Mouse (Mus musculus) kidney, postnatal 36 days (tissue): ENCODE results near the gene Tbc1d32.
"Not testable (repeated sequence)": the region's sequence is repeated elsewhere in the genome, so short reads cannot be mapped to it uniquely, and the experiment has no call there.

Source experiments
- DNase-seq, 2 experiments: peaks; one replicate each; pipeline ENCODE4 v3.0.0; 2021 to 2022; ENCODE audit warnings: mixed read lengths in 2 of 2

The Tbc1d32 gene

DNA sequence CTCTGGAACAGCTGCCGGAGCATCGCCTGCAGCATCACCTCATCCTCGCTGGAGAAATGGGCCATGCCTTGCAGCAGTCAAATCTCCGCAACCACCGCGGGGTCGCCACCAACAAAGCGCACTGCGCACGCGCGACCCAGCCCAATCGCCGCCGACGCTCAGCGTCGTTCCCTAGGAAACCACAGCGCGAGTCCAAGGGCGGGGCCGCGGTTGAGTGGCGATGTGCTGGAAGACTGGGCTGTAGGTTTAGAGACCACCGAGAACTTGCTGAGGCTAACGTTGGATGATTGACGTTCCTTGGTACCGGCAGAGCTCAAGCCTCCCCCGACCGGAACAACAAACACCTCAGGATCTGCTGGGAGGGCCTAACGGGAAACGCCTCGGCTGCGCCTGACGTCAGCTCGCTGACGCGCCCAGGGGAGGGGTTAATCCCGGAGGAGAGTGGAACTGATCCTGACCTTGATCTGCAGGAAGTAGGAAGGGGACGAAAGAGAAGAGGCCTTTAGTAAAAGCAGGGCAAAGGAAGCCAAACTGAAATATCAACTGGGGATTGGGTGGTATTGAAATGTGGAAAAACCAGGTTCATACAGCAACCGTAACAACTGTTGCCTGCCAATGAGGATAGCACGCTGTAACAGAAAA is at the start of gene Tbc1d32:
TSS of gene Tbc1d32 (minus strand) at position 122 of the 642 bp plus-strand sequence.
- DNase-seq, result peak; percentile 91 to 96

DNA sequence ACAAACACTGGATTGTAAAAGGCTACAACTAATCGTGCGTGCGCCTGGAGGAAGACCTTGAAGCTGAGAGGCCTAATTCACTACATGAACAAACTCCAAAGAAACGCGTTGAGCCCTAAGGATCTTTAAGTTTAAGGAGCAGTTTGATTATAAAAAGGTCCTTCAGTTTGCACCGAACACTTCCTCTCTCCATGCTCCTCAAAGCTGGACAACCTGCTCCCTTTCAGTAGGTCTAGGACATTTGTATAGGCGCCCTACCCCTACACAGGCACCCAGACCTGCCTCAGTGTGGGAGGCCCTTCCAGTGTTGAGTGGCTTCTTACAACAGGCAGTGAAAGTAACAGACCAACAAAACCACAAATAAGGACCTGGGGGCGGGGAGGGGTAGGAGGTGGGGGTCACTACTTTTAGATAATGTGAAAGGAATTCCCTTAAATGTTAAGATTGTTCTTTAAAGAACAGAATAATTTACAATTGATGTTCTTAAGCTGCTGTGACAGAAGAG is 666 bp downstream of the Tbc1d32 start:
- peak in 1 of 2 experiments; percentile 2 for DNase-seq

- no peak for DNase-seq
Observed at GRCm38 (mm10) chr10:56215797-56216196, 12.7 kb downstream of the Tbc1d32 start.

GRCm38 (mm10) chr10:56210343-56210742 is 18.1 kb downstream of the Tbc1d32 start:
- DNase-seq, result no peak

DNA sequence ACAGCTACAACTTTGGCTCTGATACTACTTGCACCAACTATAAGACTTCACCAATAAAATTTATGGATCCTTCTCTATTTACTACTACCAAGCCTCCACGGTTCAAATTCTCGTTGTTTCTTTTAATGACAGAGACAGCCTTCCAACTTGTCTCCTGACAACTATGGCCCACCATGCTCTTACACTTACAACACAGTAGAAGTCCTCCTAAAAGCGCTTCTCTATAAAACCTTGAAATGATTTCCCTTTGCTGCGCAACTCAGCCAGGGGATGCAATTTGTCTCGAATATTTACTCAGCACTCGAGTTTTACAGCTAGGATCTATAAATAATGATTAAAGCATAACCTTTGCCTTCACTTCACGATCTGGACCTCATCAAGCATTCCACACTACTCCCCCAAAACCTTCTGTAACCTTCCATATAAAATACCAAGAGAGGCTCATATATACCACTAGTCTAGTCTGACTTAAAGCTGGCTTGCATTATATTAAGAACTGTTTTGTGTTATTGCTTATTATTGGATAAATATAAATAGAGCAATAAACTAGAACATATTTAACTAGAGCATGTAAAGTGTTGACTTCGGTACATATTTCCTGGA is 21.6 kb downstream of the Tbc1d32 start:
- no peak for DNase-seq

DNA sequence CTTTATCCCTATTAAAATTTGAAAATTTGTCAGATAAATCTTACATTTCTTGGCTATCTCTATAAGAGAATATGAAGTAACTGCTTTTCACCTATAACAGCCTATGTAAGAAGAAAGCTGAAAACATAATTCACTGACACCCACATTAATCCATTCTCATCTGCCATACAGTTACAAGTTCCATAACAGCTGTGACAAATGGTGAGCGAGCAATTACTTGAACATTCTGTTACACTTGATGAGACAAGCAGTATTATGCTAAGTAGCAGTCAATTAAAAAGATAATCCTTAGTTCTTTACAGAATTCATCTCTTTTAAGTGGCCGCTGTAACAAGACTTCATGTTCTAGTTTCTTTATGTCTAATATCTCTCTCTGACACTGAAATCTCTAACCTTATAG is 24.1 kb downstream of the Tbc1d32 start:
- DNase-seq, result no peak

GRCm38 (mm10) chr10:56199902-56200301 is 28.6 kb downstream of the Tbc1d32 start:
- DNase-seq, result no peak

- no peak for DNase-seq
Observed at GRCm38 (mm10) chr10:56198691-56199090, 29.8 kb downstream of the Tbc1d32 start.

- DNase-seq, result no peak
Observed at GRCm38 (mm10) chr10:56194310-56194709, 34.2 kb downstream of the Tbc1d32 start.

DNA sequence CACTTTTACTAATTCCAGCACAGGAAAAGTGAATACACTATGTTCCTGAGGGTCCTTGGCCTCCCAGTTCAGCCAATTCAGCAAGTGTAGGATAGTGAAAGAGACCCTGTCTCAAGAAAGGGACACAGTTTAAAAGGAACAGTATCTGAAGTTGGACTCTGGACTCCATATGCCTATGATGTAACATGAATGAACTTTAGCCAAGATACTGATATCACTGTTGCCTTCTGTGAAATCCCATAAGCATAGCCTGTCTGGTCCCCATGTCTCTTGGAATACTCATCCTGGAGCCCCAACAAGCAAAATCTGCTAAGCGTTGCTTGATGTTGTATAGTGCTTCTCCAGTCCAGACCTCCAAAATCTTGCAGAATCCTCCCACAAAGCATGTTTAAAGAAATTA is 46.8 kb downstream of the Tbc1d32 start:
- no peak for DNase-seq

DNA sequence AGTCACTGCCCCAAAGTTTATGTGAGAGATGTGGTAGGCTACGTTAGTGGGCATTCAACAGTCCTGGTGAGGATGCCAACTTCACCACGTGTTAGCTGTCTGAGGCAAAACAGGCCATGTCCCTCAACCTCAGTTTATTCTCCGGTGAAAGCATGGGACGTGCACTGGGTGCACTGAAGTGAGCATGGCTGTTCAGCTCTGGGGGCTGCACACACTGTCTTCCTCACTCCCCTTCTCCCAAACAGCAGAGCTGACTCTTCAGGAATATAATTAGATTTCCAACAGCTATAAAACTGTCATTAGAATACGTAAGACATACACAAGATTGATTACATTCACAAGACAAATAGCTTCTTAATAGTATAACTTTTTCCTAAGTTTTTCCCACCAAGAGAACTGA is 55.3 kb downstream of the Tbc1d32 start:
- DNase-seq, result no peak

DNA sequence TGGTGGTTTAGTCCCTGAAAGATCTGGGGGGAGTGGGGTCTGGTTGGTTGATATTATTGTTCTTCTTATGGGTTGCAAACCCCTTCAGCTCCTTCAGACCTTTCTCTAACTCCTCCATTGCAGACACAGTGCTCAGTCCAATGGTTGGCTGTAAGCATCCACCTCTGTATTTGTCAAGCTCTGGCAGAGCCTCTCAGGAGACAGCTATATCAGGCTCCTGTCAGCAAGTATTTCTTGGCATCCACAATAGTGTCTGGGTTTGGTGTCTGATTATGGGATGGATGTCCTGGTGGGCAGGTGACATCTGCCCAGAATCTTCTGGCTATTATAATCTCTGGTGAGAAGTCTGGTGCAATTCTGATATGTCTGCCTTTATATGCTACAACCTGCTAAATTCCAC is 60.8 kb downstream of the Tbc1d32 start:
- DNase-seq, result not testable (repeated sequence)

DNA sequence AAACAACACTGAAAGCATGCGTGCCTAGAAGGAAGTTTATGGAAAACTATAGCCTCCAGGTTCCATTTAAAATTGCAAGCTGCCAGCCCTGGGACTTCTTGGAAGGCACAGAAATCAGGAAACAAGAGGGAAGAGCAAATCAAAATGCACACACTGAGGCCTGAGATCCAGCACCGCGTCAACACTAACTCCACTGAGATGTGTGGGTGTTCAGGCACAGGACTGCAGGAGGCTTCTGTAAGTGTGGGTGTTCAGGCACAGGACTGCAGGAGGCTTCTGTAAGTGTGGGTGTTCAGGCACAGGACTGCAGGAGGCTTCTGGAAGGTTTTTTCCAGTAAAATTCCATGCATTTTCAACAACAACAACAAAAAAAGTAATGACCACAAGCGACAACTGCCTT is 62.7 kb downstream of the Tbc1d32 start:
- no peak for DNase-seq

DNA sequence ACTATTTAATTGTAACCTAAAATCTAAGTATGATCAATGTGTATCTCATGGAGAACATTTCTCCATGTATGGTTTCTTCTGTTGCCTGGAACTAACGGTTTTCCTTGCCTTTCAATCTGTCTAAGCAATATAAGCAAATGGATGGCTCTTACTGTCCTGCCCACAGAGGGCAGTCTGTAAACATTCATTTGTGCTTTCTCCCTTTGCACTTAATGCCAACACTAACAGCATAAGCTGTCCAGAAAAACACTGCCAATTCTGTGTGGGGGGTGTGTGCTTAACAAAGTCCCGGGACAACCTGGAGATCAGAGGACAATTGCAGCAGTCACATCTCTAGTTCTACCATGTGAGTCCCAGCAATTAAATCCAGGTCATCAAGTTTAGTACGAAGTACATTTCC is 64.1 kb downstream of the Tbc1d32 start:
- peak; percentile 25 to 26 for DNase-seq

DNA sequence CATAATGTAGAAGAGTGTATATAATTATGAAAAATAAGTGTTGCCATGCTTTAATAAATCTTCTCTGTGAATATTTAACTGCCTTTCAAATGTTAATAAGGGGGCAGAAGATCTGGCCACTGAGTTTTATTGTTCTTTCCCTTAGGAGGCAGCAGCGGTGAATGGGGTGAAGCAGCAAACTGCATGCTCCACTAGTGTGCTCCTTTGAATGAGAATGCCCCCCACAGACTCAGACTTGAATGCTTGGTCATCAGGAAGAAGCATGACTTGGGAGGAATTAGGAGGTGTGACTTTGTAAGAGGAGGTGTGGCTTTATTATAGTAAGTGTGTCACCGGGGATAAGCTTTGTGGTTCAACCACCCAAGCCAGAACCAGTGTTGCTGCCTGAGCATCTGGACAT is 69.7 kb downstream of the Tbc1d32 start:
- no peak for DNase-seq

- DNase-seq, result no peak
Observed at GRCm38 (mm10) chr10:56158207-56158606, 70.3 kb downstream of the Tbc1d32 start.

DNA sequence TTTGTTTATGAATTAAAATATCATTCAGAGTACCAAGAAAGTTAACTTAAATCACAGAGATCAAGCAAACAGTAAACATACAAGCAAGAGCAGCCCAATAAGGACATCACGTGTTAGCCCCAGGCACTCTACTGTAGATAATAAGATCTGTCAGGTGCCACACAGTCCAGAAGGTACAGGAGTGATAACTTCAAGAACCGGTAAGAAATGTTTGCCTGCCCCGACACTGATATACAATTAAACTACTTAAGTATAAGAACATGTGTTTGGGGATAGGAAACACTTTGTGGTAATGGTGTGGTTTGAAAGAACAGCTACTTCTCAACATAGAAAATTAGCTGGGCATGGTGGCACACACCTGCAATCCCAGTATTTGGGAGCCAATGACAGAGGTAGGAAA is 71.5 kb downstream of the Tbc1d32 start:
- DNase-seq, result no peak

DNA sequence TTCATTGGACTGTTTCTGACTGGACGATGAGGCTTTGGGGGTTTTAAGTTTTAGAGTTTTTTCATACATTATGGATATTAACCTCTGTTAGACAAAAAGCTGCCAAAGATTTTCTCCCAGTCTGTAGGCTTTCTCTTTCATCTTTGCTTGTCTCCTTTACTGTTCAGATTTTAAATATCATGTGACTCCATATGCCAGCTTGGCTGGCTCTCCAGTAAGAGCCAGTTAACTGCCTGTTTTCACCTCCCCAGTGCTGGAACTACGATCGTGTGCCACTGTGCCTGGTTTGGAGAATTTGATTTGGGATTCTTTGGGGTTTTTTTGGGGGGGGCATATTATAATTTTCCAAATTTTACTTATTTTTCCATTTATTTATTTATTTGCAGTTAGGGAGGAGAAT is 79.6 kb downstream of the Tbc1d32 start:
- DNase-seq, result no peak

DNA sequence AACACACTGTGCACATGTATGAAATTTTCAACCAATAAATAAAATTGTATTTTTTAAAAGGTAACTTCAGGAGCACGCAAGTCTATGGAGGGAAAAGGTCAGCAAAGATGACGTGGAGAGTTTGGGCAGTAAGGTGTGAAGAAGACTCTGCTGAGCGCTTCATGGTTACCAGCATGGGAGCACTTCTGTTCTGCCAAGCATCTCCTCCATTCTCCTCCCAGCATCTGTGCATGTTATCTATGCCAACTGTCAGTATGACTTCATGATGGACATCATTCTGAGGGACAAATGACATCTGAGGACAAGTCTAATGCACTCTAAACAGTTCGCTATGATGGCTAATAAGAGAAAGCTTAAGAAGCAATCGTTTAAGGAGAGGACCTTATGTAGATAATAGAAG is 91.3 kb downstream of the Tbc1d32 start:
- DNase-seq, result no peak

DNA sequence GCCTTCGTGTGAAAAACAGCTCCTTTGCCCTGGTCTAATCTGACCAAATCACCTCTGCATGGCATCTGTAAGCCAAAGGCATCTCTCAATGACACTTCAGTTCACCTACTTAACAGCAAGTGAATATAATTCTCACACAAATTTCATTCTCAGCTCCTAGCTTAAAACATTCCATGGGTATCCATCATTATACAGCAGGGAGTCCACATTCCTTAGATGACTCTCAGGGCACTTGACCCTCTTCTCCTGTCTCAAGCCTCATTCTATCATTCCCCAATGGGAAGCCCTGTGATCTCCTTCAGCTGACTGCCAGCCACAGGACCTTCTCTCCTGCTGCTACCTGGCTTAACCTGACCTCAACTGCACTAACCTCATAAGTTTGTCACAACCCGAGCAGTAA is 98.8 kb downstream of the Tbc1d32 start:
- DNase-seq, result no peak

DNA sequence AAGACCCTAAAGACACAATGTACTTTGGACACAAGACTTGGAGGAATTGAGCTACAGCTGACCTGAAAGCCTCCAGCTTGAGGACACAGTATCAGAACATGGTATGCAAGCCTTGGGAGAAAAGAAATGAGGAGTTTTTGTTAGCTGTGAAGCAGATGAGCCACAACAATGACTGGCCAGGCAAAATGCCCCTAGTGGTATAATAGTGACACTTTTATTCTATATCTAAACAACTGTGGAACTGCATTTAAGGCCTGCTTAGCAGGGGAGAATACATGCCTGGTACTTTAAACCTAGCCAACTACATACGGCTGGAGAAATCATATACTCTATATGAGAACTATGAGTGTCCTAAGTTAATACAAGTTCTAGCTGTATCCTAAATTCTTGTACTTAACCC is 101.5 kb downstream of the Tbc1d32 start:
- no peak for DNase-seq

DNA sequence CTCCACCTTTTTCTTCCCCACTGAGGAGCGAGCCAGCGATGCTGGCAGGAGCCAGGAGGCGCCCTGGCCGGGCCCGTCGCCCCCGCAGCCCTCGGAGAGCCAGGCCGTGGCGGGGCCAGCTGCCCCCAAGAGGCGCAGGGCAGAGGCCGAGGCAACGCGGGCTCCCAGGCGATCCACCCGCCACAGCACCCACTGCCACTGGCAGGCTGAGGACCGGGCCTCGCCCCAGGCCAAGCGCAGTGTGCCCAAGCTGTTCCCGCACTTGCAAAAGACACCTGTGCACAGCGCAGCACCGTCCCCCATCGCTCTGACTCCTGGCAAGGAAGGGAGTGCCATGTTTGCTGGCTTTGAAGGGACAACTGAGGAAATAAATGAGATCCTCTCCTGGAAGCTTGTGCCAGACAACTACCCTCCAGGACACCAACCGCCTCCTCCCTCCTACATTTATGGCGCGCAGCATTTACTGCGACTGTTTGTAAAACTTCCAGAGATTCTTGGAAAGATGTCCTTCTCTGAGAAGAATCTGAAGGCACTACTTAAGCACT is 112.8 kb downstream of the Tbc1d32 start:
- DNase-seq, result peak in 1 of 2 experiments; percentile 14

DNA sequence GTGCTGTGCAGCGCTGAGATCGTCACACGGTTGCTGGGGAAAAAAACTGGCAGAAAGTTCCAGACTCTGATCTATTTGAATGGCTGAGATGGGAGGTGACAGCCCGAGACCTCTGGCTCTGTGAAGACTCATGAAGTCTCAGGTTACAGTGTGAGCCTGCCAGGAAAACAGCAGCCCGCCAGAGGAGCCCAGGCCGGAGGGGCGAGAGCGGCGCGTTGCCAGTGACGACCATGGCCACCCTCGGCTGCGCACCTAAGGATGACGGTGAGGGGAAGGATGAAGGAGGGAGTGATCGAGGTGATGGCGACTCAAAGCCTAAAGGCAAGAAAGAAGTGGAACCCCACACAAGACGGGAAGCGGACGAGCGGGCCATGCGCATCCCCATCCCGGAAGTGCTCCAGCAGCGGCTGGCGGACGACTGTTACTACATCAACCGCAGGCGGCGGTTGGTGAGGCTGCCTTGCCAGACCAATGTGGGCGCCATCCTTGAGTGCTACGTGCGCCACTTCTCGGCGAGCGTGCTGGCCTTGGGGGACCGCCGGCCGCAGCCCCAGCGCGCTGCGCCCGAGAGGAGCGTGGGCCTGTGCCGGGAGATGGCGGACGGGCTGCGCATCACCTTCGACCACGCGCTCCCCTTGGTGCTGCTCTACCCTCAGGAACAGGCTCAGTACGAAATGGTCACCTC is 113.4 kb downstream of the Tbc1d32 start:
- peak; percentile 48 to 66 for DNase-seq

- no peak for DNase-seq
Observed at GRCm38 (mm10) chr10:56106996-56107334, 121.5 kb downstream of the Tbc1d32 start.
